Mouse (Mus musculus) erythroblast, embryonic 14.5 days (primary cell): Measurements from ENCODE around the gene Prkce.

Source experiments
- GATA1 ChIP-seq: IDR thresholded peaks from 2 replicates; pipeline ENCODE4 v1.6.1; 2012; ENCODE audit warnings: low read length, inconsistent platforms, mixed read lengths
- TAL1 ChIP-seq: IDR thresholded peaks from 3 replicates; pipeline ENCODE4 v1.6.1; 2012; ENCODE audit warnings: low read length, inconsistent platforms, mixed read lengths

- TF ChIP-seq GATA1 (no peak), TAL1 (no peak)
These were observed 251.6 kb downstream of the Prkce start for GRCm38 (mm10) chr17:86419199-86419598.
